ENCODE assay signal across 8 mouse cellular contexts in the genomic region with DNA sequence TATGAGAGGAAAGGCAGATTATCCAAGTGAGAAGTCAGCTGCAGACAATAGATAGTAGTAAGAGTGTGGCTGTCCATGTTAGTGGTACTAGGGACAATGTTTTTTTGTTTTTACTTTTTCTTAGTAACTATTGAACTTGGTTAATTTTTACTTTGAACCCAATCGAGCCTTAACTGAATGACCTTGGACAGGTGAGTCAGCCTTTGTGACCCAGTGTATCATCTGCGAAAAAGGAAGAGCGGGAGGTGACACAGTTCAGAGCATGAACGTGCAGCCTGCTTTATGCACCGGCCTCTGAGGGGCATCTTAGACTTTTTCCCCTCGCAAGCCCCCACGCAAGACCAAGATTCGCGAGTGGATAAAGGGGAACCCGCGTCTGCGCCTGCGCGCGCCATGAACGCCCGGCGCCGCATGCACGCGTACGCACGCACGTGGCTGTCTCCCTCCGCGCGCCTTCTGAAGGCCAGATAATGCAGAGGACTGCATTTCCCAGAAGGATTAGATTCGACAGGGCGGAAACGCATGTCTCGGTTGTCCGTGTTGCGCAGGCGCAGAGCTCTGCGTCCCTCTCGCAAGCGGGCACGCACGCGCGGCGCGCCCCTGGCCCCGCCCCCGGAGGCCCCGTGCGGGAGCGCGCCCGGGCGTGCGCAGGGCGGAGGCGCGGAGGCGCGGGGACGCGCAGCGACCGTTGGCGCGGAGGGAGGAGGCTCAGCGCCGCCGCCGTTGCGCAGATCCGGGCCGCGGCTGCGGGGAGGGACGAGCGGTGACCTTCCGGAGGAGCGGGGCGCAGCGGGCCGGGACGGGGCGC. TPM values are rescaled to one million over a fixed set of nuclear protein-coding genes. Genes with fewer than 3 reads are reported as not detected.
A peak's percentile ranks its signal among the peaks of the same experiment; 100 is the strongest.
DNase-seq lines count a peak whose midpoint lies in the region; ATAC-seq lines count a peak whose summit lies in the region.

No protein-coding gene starts in this region.

- H3K36me3 ChIP-seq in heart, embryonic 13.5 days = peaks cover 24% of the 10 kb centered on the region
- H3K36me3 ChIP-seq in liver, embryonic 12.5 days = peaks cover 33% of the 10 kb centered on the region
- H3K36me3 ChIP-seq in stomach, embryonic 15.5 days = peaks cover 5% of the 10 kb centered on the region; the same call in 1 of the 2 replicates

- peaks cover 26% of the 10 kb centered on the region for H3K4me1 ChIP-seq in brown adipose tissue, adult 24 weeks (ENCODE audit: control insufficient read depth, insufficient read depth, insufficient read length, low read length)
- peaks cover 65% of the 10 kb centered on the region for H3K4me1 ChIP-seq in heart, embryonic 13.5 days
- peaks cover 86% of the 10 kb centered on the region for H3K4me1 ChIP-seq in liver, embryonic 12.5 days
- peaks cover 45% of the 10 kb centered on the region for H3K4me1 ChIP-seq in stomach, embryonic 15.5 days

- peak overlapping the region; percentile 93 for H3K4me2 ChIP-seq in heart, embryonic 13.5 days
- peak overlapping the region; percentile 85 for H3K4me2 ChIP-seq in liver, embryonic 12.5 days
- H3K4me2 ChIP-seq in stomach, embryonic 15.5 days = peak overlapping the region; percentile 77

- peak; percentile 100 for DNase-seq in CD4-positive, CD25-positive, alpha-beta regulatory T cell, adult 2 months (ENCODE audit: low read depth, low spot score)
- peak; percentile 86 for DNase-seq in fat pad, adult 2 months (ENCODE audit: extremely low read depth, low read depth, low spot score)
- DNase-seq in kidney, postnatal 10 days = peak; percentile 100
- DNase-seq in natural killer cell, adult 2 months (ENCODE audit: low spot score in 2 of 2) = peak; percentile 97

- no peaks in the 10 kb centered on the region for H3K27me3 ChIP-seq in heart, embryonic 13.5 days (replicated peaks)
- no peaks in the 10 kb centered on the region for H3K27me3 ChIP-seq in liver, embryonic 12.5 days (replicated peaks)
- no peaks in the 10 kb centered on the region for H3K27me3 ChIP-seq in stomach, embryonic 15.5 days (replicated peaks)

- peak overlapping the region; percentile 100 for H3K9ac ChIP-seq in heart, embryonic 13.5 days
- H3K9ac ChIP-seq in liver, embryonic 12.5 days = peak overlapping the region; percentile 99
- peak overlapping the region; percentile 100 for H3K9ac ChIP-seq in stomach, embryonic 15.5 days

- H3K4me3 ChIP-seq in brown adipose tissue, adult 24 weeks (ENCODE audit: insufficient read depth, low read depth, low read length) = peak overlapping the region; percentile 98
- peak overlapping the region; percentile 96 for H3K4me3 ChIP-seq in heart, embryonic 13.5 days
- H3K4me3 ChIP-seq in liver, embryonic 12.5 days = peak overlapping the region; percentile 97
- peak overlapping the region; percentile 93 for H3K4me3 ChIP-seq in stomach, embryonic 15.5 days (replicated peaks)

- under 1% methylated on average over 81 of the region's 81 CpGs for WGBS in heart, embryonic 13.5 days
- 1% methylated on average over 80 of the region's 81 CpGs for WGBS in liver, embryonic 12.5 days (ENCODE audit: insufficient replicate concordance)
- 1% methylated on average over 76 of the region's 81 CpGs for WGBS in stomach, embryonic 15.5 days

- no peaks in the 10 kb centered on the region for H3K9me3 ChIP-seq in heart, embryonic 13.5 days
- H3K9me3 ChIP-seq in liver, embryonic 12.5 days (replicated peaks) = no peaks in the 10 kb centered on the region
- H3K9me3 ChIP-seq in stomach, embryonic 15.5 days = no peaks in the 10 kb centered on the region

- H3K27ac ChIP-seq in brown adipose tissue, adult 24 weeks (replicated peaks; ENCODE audit: low read depth, low read length) = peak overlapping the region; percentile 97
- peak overlapping the region; percentile 87 for H3K27ac ChIP-seq in heart, embryonic 13.5 days (replicated peaks)
- peak overlapping the region; percentile 89 for H3K27ac ChIP-seq in liver, embryonic 12.5 days
- peak overlapping the region; percentile 77 for H3K27ac ChIP-seq in stomach, embryonic 15.5 days

- ATAC-seq in heart, embryonic 13.5 days (ENCODE audit: extremely low read depth, insufficient number of reproducible peaks, low FRiP score, low TSS enrichment) = peak; percentile 45
- ATAC-seq in liver, embryonic 12.5 days = peak; percentile 67
- ATAC-seq in stomach, embryonic 15.5 days (ENCODE audit: insufficient read depth, low FRiP score, low read depth) = peak; percentile 48

RNA-seq across cellular contexts. Expression of gene Dazap1, which starts 3.3 kb away (rescaled TPM):
- 51.6 and 76.7 TPM in 2 replicates for polyA plus RNA-seq in brown adipose tissue, adult 24 weeks (2012; ENCODE audit: insufficient read depth, insufficient read length, missing spikeins)
- polyA plus RNA-seq in heart, embryonic 13.5 days (2015; fragmentation: Nextera tagmentation; extraction: Ambion mirVana) = 36.4 and 37.9 TPM in 2 replicates
- 44.3 and 45.9 TPM in 2 replicates for polyA plus RNA-seq in liver, embryonic 12.5 days (2016; fragmentation: Nextera tagmentation; extraction: Ambion mirVana)
- 62.4 and 66.4 TPM in 2 replicates for polyA plus RNA-seq in stomach, embryonic 15.5 days (2015; fragmentation: Nextera tagmentation; extraction: Ambion mirVana)

RNA-seq across cellular contexts. Expression of gene Gamt, which starts 3.7 kb away (rescaled TPM):
- polyA plus RNA-seq in brown adipose tissue, adult 24 weeks (2012; ENCODE audit: insufficient read depth, insufficient read length, missing spikeins) = 10.5 and 17.8 TPM in 2 replicates
- 53.3 and 62.1 TPM in 2 replicates for polyA plus RNA-seq in heart, embryonic 13.5 days (2015; fragmentation: Nextera tagmentation; extraction: Ambion mirVana)
- polyA plus RNA-seq in liver, embryonic 12.5 days (2016; fragmentation: Nextera tagmentation; extraction: Ambion mirVana) = 43.0 and 50.0 TPM in 2 replicates
- polyA plus RNA-seq in stomach, embryonic 15.5 days (2015; fragmentation: Nextera tagmentation; extraction: Ambion mirVana) = 111 and 148 TPM in 2 replicates

RNA-seq across cellular contexts. Expression of gene Ndufs7, which starts 15.6 kb away (rescaled TPM):
- polyA plus RNA-seq in brown adipose tissue, adult 24 weeks (2012; ENCODE audit: insufficient read depth, insufficient read length, missing spikeins) = 732 and 1,152 TPM in 2 replicates
- 527 and 606 TPM in 2 replicates for polyA plus RNA-seq in heart, embryonic 13.5 days (2015; fragmentation: Nextera tagmentation; extraction: Ambion mirVana)
- 296 and 312 TPM in 2 replicates for polyA plus RNA-seq in liver, embryonic 12.5 days (2016; fragmentation: Nextera tagmentation; extraction: Ambion mirVana)
- polyA plus RNA-seq in stomach, embryonic 15.5 days (2015; fragmentation: Nextera tagmentation; extraction: Ambion mirVana) = 326 and 364 TPM in 2 replicates

RNA-seq across cellular contexts. Expression of gene Rps15, which starts 27.7 kb away (rescaled TPM):
- 1,089 and 1,107 TPM in 2 replicates for polyA plus RNA-seq in brown adipose tissue, adult 24 weeks (2012; ENCODE audit: insufficient read depth, insufficient read length, missing spikeins)
- polyA plus RNA-seq in heart, embryonic 13.5 days (2015; fragmentation: Nextera tagmentation; extraction: Ambion mirVana) = 621 and 687 TPM in 2 replicates
- polyA plus RNA-seq in liver, embryonic 12.5 days (2016; fragmentation: Nextera tagmentation; extraction: Ambion mirVana) = 872 and 920 TPM in 2 replicates
- 904 and 948 TPM in 2 replicates for polyA plus RNA-seq in stomach, embryonic 15.5 days (2015; fragmentation: Nextera tagmentation; extraction: Ambion mirVana)

RNA-seq across cellular contexts. Expression of gene Apc2, which starts 31.2 kb away (rescaled TPM):
- polyA plus RNA-seq in brown adipose tissue, adult 24 weeks (2012; ENCODE audit: insufficient read depth, insufficient read length, missing spikeins) = 0.38 TPM in 1 of 2 replicates, not detected in the other
- polyA plus RNA-seq in heart, embryonic 13.5 days (2015; fragmentation: Nextera tagmentation; extraction: Ambion mirVana) = 0.90 and 0.94 TPM in 2 replicates
- 0.17 and 0.22 TPM in 2 replicates for polyA plus RNA-seq in liver, embryonic 12.5 days (2016; fragmentation: Nextera tagmentation; extraction: Ambion mirVana)
- polyA plus RNA-seq in stomach, embryonic 15.5 days (2015; fragmentation: Nextera tagmentation; extraction: Ambion mirVana) = 5.0 and 5.2 TPM in 2 replicates

Comparison
In these comparisons a context has a peak if more than half of its experiments do, and no peak if none do; other contexts are left out.
1. Peak in every context shown above with its lines: DNase-seq, ATAC-seq, H3K4me3 ChIP-seq and H3K27ac ChIP-seq.